Mouse (Mus musculus): Measurements from ENCODE around the gene Met. TPM values are rescaled to one million over a fixed set of nuclear protein-coding genes. Genes with fewer than 3 reads are reported as not detected.

The Met gene
- polyA plus RNA-seq (2015; fragmentation: Nextera tagmentation; extraction: Ambion mirVana): 6.2 and 7.2 TPM in 2 replicates

GRCm38 (mm10) chr6:17463434-17464280 lies at the start of gene Met:
Gene Met, plus strand, starts transcription at chr6:17463800.
- peak within 1 kb of the TSS; percentile 94 for H3K4me2 ChIP-seq (replicated peaks)
- peak within 1 kb of the TSS; percentile 74 for H3K4me3 ChIP-seq (replicated peaks)
- H3K9me3 ChIP-seq (replicated peaks): no peaks in the 10 kb centered on the region
- peaks cover 10% of the 10 kb centered on the region; the same call in 1 of the 2 replicates for H3K4me1 ChIP-seq
- ATAC-seq (ENCODE audit: insufficient number of reproducible peaks, low FRiP score, low TSS enrichment, low read depth): peak; percentile 84
- peak within 1 kb of the TSS; percentile 45 for H3K9ac ChIP-seq
- under 1% methylated on average over 75 of the region's 78 CpGs for WGBS
- H3K27ac ChIP-seq (replicated peaks): peak within 1 kb of the TSS; percentile 44; the same call in 1 of the 2 replicates
- H3K36me3 ChIP-seq: no peaks in the 10 kb centered on the region
- H3K27me3 ChIP-seq: no peaks in the 10 kb centered on the region

GRCm38 (mm10) chr6:17418226-17418625 lies 45.4 kb upstream of the Met start:
- Histone ChIP-seq H3K9me3 (replicated peaks) (no peaks in the 10 kb centered on the region), H3K27me3 (no peaks in the 10 kb centered on the region), H3K4me1 (no peaks in the 10 kb centered on the region), H3K27ac (replicated peaks) (no peak overlapping the region), H3K36me3 (no peaks in the 10 kb centered on the region), H3K4me3 (replicated peaks) (no peak overlapping the region), H3K9ac (no peak overlapping the region), H3K4me2 (replicated peaks) (no peak overlapping the region)
- 40% methylated on average over 7 of the region's 7 CpGs for WGBS
- no peak for ATAC-seq (ENCODE audit: insufficient number of reproducible peaks, low FRiP score, low TSS enrichment, low read depth)

- Histone ChIP-seq H3K27ac (replicated peaks) (no peak overlapping the region), H3K27me3 (no peaks in the 10 kb centered on the region), H3K4me3 (replicated peaks) (no peak overlapping the region), H3K4me1 (no peaks in the 10 kb centered on the region), H3K4me2 (replicated peaks) (no peak overlapping the region), H3K9me3 (replicated peaks) (no peaks in the 10 kb centered on the region), H3K36me3 (no peaks in the 10 kb centered on the region), H3K9ac (no peak overlapping the region)
- WGBS: 87% methylated on average over 1 of the region's 1 CpGs
- no peak for ATAC-seq (ENCODE audit: insufficient number of reproducible peaks, low FRiP score, low TSS enrichment, low read depth)
Observed at GRCm38 (mm10) chr6:17422432-17422831, 41.2 kb upstream of the Met start.

DNA sequence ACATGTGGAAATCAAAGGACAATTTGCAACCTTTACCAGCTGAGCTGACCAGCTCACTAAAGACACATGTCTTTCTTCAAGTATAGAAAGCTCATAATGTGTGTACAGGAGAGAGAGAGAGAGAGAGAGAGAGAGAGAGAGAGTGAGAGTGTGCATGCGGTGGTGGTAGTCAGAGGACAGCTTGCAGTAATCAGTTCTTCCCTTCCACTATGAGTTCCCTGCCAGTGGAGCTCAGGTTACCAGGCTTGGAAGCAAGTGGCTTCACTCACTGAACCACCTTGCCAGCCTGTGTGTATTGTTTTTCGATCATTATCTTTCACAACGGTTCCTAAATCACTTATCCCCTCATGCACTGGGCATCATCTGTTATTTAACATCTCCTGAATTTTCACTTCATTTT lies 34.6 kb upstream of the Met start:
- no peak overlapping the region for H3K9ac ChIP-seq
- WGBS: 30% methylated on average over 3 of the region's 3 CpGs
- H3K4me2 ChIP-seq (replicated peaks): no peak overlapping the region
- no peak for ATAC-seq (ENCODE audit: insufficient number of reproducible peaks, low FRiP score, low TSS enrichment, low read depth)
- H3K27me3 ChIP-seq: no peaks in the 10 kb centered on the region
- no peaks in the 10 kb centered on the region for H3K9me3 ChIP-seq (replicated peaks)
- H3K36me3 ChIP-seq: no peaks in the 10 kb centered on the region
- H3K4me1 ChIP-seq: no peaks in the 10 kb centered on the region
- H3K27ac ChIP-seq (replicated peaks): no peak overlapping the region
- H3K4me3 ChIP-seq (replicated peaks): no peak overlapping the region

DNA sequence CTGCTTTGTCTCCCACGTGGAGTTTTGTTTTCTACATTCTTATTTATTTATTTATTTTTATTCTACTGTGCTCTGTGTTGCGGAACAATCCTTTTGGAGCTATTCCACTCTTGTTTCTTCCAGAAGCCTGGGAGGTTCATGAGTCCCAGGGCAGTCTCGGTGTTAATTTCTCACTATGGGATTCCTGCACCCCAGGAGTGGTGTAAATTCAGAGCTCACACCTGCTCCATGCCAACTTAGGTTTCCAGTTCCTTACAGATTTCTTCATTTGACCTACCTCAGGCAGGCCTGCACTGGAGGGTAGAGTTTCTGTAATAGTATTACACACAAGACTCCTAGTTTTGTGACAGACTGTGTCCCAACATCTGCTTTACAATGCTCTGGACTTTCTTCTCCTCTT lies 34.0 kb upstream of the Met start:
- no peak overlapping the region for H3K27ac ChIP-seq (replicated peaks)
- H3K27me3 ChIP-seq: no peaks in the 10 kb centered on the region
- H3K4me2 ChIP-seq (replicated peaks): no peak overlapping the region
- no peak for ATAC-seq (ENCODE audit: insufficient number of reproducible peaks, low FRiP score, low TSS enrichment, low read depth)
- WGBS: 56% methylated on average over 3 of the region's 3 CpGs
- H3K9me3 ChIP-seq (replicated peaks): no peaks in the 10 kb centered on the region
- H3K36me3 ChIP-seq: no peaks in the 10 kb centered on the region
- H3K4me3 ChIP-seq (replicated peaks): no peak overlapping the region
- H3K9ac ChIP-seq: no peak overlapping the region
- no peaks in the 10 kb centered on the region for H3K4me1 ChIP-seq

GRCm38 (mm10) chr6:17443311-17443710 lies 20.3 kb upstream of the Met start:
- ATAC-seq (ENCODE audit: insufficient number of reproducible peaks, low FRiP score, low TSS enrichment, low read depth): no peak
- Histone ChIP-seq H3K36me3 (no peaks in the 10 kb centered on the region), H3K9ac (no peak overlapping the region), H3K4me3 (replicated peaks) (no peak overlapping the region), H3K27ac (replicated peaks) (no peak overlapping the region), H3K27me3 (no peaks in the 10 kb centered on the region), H3K9me3 (replicated peaks) (no peaks in the 10 kb centered on the region), H3K4me1 (no peaks in the 10 kb centered on the region), H3K4me2 (replicated peaks) (no peak overlapping the region)
- 86% methylated on average over 4 of the region's 4 CpGs for WGBS

DNA sequence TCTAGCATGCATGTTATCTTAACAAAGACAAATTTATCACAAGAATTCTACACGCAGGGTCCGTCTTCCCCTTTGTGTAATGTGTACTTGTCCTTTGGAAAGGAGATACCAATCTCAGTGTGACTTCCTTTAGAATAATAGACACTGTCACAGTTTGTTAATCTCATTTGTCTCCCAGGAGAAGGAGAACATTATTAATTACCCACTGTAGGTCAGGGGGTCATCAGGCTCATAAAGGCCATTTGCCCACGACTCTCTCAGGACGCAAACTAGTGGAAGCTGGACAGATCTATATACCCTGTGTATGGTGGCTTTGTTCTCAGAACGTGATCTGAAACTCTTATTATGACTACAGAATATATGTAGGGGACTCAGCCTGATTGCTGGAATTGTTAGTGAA lies 12.3 kb upstream of the Met start:
- Histone ChIP-seq H3K9ac (no peak overlapping the region), H3K4me2 (replicated peaks) (no peak overlapping the region), H3K27me3 (no peaks in the 10 kb centered on the region), H3K9me3 (replicated peaks) (no peaks in the 10 kb centered on the region), H3K4me1 (no peaks in the 10 kb centered on the region), H3K36me3 (no peaks in the 10 kb centered on the region), H3K4me3 (replicated peaks) (no peak overlapping the region), H3K27ac (replicated peaks) (no peak overlapping the region)
- ATAC-seq (ENCODE audit: insufficient number of reproducible peaks, low FRiP score, low TSS enrichment, low read depth): no peak
- 41% methylated on average over 5 of the region's 5 CpGs for WGBS

DNA sequence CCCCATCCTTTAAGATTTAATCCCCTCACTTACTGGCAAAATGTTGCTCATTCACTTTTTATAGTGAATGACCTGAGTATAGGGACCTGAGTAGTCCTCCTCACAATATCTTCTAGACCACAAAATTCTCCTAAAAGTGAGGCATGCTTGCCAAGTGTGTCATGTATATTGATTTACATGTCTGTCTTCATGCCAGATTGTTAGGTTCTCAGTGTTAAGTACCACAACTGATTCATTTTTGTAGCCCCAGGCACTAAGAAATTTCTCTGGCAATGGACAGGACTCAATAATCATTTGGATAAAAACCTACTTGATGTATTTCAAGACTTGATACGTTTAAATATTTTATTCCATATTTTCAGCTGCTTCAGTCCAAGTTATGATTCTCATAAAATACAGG lies 8.5 kb upstream of the Met start:
- H3K27me3 ChIP-seq: no peaks in the 10 kb centered on the region
- no peak overlapping the region for H3K9ac ChIP-seq
- WGBS: 75% methylated on average over 1 of the region's 1 CpGs
- no peaks in the 10 kb centered on the region for H3K4me1 ChIP-seq
- no peak overlapping the region for H3K4me3 ChIP-seq (replicated peaks)
- no peaks in the 10 kb centered on the region for H3K9me3 ChIP-seq (replicated peaks)
- no peak overlapping the region for H3K4me2 ChIP-seq (replicated peaks)
- no peak for ATAC-seq (ENCODE audit: insufficient number of reproducible peaks, low FRiP score, low TSS enrichment, low read depth)
- H3K27ac ChIP-seq (replicated peaks): no peak overlapping the region
- no peaks in the 10 kb centered on the region for H3K36me3 ChIP-seq

DNA sequence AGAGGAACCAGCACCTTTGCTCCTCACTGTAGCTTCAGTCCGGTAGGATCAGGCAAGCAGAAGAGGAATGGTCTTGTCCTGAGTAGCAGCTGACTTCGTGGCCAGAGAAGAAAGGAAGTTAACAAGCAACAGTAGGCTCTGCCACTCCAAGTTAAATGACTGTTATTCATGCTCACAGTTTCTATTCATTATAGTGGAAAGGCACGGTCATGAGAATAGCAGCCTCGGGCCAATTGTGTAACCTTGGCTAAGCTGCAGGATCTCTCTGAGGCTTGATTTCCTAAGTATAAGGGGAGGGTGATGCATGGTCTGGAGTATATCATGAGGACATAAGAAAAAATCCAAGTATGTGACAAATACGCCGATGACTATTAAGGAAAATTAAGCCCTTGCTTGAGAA lies 4.0 kb upstream of the Met start:
- Histone ChIP-seq H3K4me3 (replicated peaks) (no peak overlapping the region), H3K9ac (no peak overlapping the region), H3K27ac (replicated peaks) (no peak overlapping the region), H3K4me1 (peaks cover 10% of the 10 kb centered on the region; the same call in 1 of the 2 replicates), H3K9me3 (replicated peaks) (no peaks in the 10 kb centered on the region), H3K27me3 (no peaks in the 10 kb centered on the region), H3K4me2 (replicated peaks) (no peak overlapping the region), H3K36me3 (no peaks in the 10 kb centered on the region)
- 57% methylated on average over 6 of the region's 6 CpGs for WGBS
- no peak for ATAC-seq (ENCODE audit: insufficient number of reproducible peaks, low FRiP score, low TSS enrichment, low read depth)

DNA sequence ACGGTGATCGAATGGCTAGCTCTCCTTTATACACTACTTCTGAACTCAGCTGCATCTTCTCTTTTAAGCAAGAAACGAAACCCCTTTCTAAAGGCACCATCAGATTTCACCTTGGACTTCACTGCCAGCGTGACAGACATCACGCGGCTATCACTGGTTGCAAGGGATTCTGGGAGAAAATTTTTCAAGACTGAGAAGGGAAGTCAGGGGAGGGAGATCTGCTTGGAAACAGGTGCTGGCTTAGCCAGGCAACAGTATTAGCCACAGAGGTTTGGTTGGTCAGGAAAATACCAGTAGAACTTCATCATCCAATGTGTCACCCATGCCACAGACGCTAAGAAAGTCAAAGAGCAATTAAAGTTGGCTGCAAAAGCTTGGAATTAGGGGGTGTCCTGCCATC lies 2.2 kb upstream of the Met start:
- whole genome bisulfite sequencing: 74% methylated on average over 7 of the region's 7 CpGs
- no peak overlapping the region for H3K27ac ChIP-seq (replicated peaks)
- no peaks in the 10 kb centered on the region for H3K36me3 ChIP-seq
- no peaks in the 10 kb centered on the region for H3K9me3 ChIP-seq (replicated peaks)
- peaks cover 10% of the 10 kb centered on the region; the same call in 1 of the 2 replicates for H3K4me1 ChIP-seq
- H3K4me3 ChIP-seq (replicated peaks): no peak overlapping the region
- no peak overlapping the region for H3K9ac ChIP-seq
- H3K4me2 ChIP-seq (replicated peaks): no peak overlapping the region
- no peaks in the 10 kb centered on the region for H3K27me3 ChIP-seq
- no peak for ATAC-seq (ENCODE audit: insufficient number of reproducible peaks, low FRiP score, low TSS enrichment, low read depth)

DNA sequence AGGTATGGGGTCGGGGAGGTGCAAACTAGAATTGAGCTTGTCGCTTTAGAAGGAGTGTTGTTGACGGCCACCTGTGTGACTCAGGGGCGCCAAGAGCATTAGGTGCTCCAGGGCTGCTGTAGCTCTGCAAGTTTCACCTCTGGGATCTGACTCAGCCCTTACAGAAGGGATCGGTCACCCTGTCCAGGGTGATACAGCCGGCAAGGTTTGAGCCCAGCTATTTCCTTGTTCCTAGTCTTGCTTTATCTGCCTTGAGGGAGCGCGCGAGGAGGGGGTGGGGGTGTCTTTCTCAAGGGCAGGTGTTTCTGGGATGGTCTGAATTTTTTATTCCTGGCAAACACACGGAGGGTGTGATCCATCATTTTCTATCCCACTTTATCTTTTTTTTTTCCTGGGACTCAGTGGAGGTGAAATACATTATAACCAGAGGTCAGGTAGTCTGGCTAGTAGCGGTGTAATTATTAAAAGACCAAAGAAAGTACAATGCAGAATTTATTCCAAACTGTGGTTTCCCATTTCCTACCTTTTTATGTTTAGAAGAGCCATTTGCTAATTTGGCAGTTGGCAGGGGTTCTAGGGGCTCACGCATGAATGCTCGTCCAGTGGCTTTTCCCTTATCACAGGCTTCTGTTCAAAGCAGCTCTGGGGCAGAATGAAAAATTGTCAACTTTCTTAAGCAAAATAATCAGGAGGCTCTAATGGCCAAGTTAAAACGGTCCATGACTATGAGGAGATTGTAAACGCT lies 853 bp downstream of the Met start:
- peak overlapping the region; percentile 44; the same call in 1 of the 2 replicates for H3K27ac ChIP-seq (replicated peaks)
- no peaks in the 10 kb centered on the region for H3K27me3 ChIP-seq
- H3K9me3 ChIP-seq (replicated peaks): no peaks in the 10 kb centered on the region
- no peak for ATAC-seq (ENCODE audit: insufficient number of reproducible peaks, low FRiP score, low TSS enrichment, low read depth)
- H3K36me3 ChIP-seq: no peaks in the 10 kb centered on the region
- H3K4me2 ChIP-seq (replicated peaks): peak overlapping the region; percentile 94
- 10% methylated on average over 15 of the region's 15 CpGs for WGBS
- peaks cover 10% of the 10 kb centered on the region; the same call in 1 of the 2 replicates for H3K4me1 ChIP-seq
- H3K9ac ChIP-seq: peak overlapping the region; percentile 45
- H3K4me3 ChIP-seq (replicated peaks): peak overlapping the region; percentile 74

Measured in embryonic facial prominence, embryonic 15.5 days (tissue).